Mouse (Mus musculus) liver, adult 2 months (tissue): ENCODE data around the gene Rap1gds1.

Experiments
- CTCF ChIP-seq: fragments of 200-500 bp; IDR thresholded peaks from 2 replicates; pipeline ENCODE4 v1.5.1; 2011; ENCODE audit warnings: low read depth, low read length, control low read depth
- POLR2A ChIP-seq: fragments of 200-500 bp; IDR thresholded peaks from 2 replicates; pipeline ENCODE4 v1.6.1; 2011; ENCODE audit warnings: low read length, control low read depth; ENCODE audit not compliant: insufficient read depth; ENCODE audit errors: extremely low read depth

DNA sequence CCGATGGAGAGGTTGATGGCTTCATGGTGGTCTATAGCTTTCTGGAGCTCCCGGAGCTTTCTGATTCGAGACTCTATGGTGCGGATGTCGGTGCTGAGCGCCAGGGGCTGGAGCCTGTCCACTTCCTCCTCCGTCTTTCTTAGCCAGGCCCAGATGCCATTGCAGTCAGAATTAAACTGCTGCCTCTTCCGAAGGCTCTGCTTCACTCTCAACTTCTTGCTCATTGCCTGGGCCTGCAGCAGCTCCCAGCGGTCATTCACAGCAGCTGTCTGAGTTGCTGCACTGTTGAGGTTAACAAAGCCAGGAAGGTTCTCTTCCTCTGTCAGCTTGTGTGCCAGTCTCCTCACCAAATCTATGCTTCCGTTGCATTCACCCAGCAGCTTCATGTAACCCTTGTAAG lies 137.8 kb downstream of the Rap1gds1 start:
- TF ChIP-seq CTCF (no peak), POLR2A (no peak)
